Mouse (Mus musculus): Measurements from ENCODE around the gene Usp54.

- no peak for TF ChIP-seq POLR2A (IDR thresholded peaks at IDR 0.05; ENCODE audit: borderline replicate concordance, extremely low read depth, low read depth, low read length)
- no peak for TF ChIP-seq CTCF (IDR thresholded peaks at IDR 0.05; ENCODE audit: insufficient read depth, low read length)
These were observed 594 bp upstream of the Usp54 start for GRCm38 (mm10) chr14:20641438-20641875.
